Mouse (Mus musculus): ENCODE results near the gene Selenon.

GRCm38 (mm10) chr4:134538997-134539580 lies 12.9 kb downstream of the Selenon start:
- TF ChIP-seq CTCF (IDR thresholded peaks at IDR 0.05; ENCODE audit: low read depth, low read length), result no peak
- no peak for TF ChIP-seq GATA1 (IDR thresholded peaks at IDR 0.05; ENCODE audit: borderline replicate concordance, low read length)
- no peak for TF ChIP-seq GATA2 (IDR thresholded peaks at IDR 0.05; ENCODE audit: borderline replicate concordance, low read depth, low read length)
- no peak for TF ChIP-seq TAL1 (conservative IDR thresholded peaks at IDR 0.05; ENCODE audit: low read depth, low read length)
- TF ChIP-seq POLR2AphosphoS5 (IDR thresholded peaks at IDR 0.05; ENCODE audit: insufficient replicate concordance, low read depth, low read length), result no peak

Data from G1E (cell line).